ENCODE assay signal across 24 mouse cellular contexts in genomic region chr11:45138351-45138975, GRCm38 (mm10).
"Had no signal": no experiment of that assay in that cellular context is flagged by ENCODE, and none has a peak within 500 bp of the region (broad histone marks: within the 10 kb centered on the region; RNA-seq: fewer than 3 reads in every experiment).

No protein-coding gene starts in this region.

- H3K4me1 ChIP-seq: heart, embryonic 10.5 days; heart, embryonic 12.5 days; hindbrain, embryonic 10.5 days; hindbrain, embryonic 12.5 days; kidney, embryonic 15.5 days; liver, embryonic 13.5 days; liver, embryonic 15.5 days had no signal

- ATAC-seq: hindbrain, embryonic 16.5 days; intestine, embryonic 16.5 days had no signal

- H3K27ac ChIP-seq: gastrocnemius, adult 2 months; heart, embryonic 10.5 days; hindbrain, embryonic 10.5 days; hindbrain, embryonic 12.5 days; hindbrain, embryonic 14.5 days; kidney, embryonic 15.5 days; kidney, postnatal 0 days; layer of hippocampus, adult 2 months; left cerebral cortex, adult 2 months; liver, embryonic 13.5 days; liver, embryonic 15.5 days had no signal

- H3K9ac ChIP-seq: heart, embryonic 12.5 days; hindbrain, embryonic 12.5 days; hindbrain, embryonic 14.5 days; kidney, embryonic 15.5 days; liver, embryonic 13.5 days; liver, embryonic 15.5 days had no signal

- H3K4me2 ChIP-seq: heart, embryonic 12.5 days; hindbrain, embryonic 12.5 days; hindbrain, embryonic 14.5 days; kidney, embryonic 15.5 days; liver, embryonic 13.5 days; liver, embryonic 15.5 days had no signal

- H3K27me3 ChIP-seq: heart, embryonic 12.5 days; hindbrain, embryonic 12.5 days; kidney, embryonic 15.5 days; liver, embryonic 13.5 days; liver, embryonic 15.5 days had no signal

- H3K9me3 ChIP-seq: heart, embryonic 10.5 days; hindbrain, embryonic 10.5 days; hindbrain, embryonic 12.5 days; kidney, embryonic 15.5 days; liver, embryonic 13.5 days; liver, embryonic 15.5 days had no signal

- H3K36me3 ChIP-seq: heart, embryonic 10.5 days; heart, embryonic 12.5 days; hindbrain, embryonic 10.5 days; hindbrain, embryonic 12.5 days; kidney, embryonic 15.5 days; liver, embryonic 13.5 days; liver, embryonic 15.5 days had no signal

- DNase-seq: gastrocnemius, postnatal 10 days; gastrocnemius, postnatal 25 days; heart, adult 18-20 months; heart, postnatal 10 days; heart, postnatal 4 days; kidney, adult 11 months; kidney, adult 2 months; kidney, adult 9 months; kidney, postnatal 14 days; kidney, postnatal 36 days; liver, embryonic 13.5 days had no signal

- H3K4me3 ChIP-seq: gastrocnemius, adult 2 months; heart, embryonic 10.5 days; heart, embryonic 12.5 days; hindbrain, embryonic 10.5 days; hindbrain, embryonic 12.5 days; kidney, embryonic 15.5 days; layer of hippocampus, adult 2 months; left cerebral cortex, adult 2 months; liver, embryonic 13.5 days; liver, embryonic 15.5 days had no signal
